Mouse (Mus musculus) ES-Bruce4 (cell line): Measurements from ENCODE around the gene Plekhg2.

Experiments
- CTCF ChIP-seq: IDR thresholded peaks from one replicate; pipeline ENCODE4 v1.8.1; 2011; ENCODE audit warnings: low read depth, low read length
- EP300 ChIP-seq: IDR thresholded peaks from 2 replicates; pipeline ENCODE4 v1.6.1; 2011; ENCODE audit warnings: low read depth, low read length; ENCODE audit not compliant: insufficient read depth
- POLR2A ChIP-seq: IDR thresholded peaks from one replicate; pipeline ENCODE4 v1.8.1; 2011; ENCODE audit warnings: low read length; ENCODE audit not compliant: insufficient read depth

DNA sequence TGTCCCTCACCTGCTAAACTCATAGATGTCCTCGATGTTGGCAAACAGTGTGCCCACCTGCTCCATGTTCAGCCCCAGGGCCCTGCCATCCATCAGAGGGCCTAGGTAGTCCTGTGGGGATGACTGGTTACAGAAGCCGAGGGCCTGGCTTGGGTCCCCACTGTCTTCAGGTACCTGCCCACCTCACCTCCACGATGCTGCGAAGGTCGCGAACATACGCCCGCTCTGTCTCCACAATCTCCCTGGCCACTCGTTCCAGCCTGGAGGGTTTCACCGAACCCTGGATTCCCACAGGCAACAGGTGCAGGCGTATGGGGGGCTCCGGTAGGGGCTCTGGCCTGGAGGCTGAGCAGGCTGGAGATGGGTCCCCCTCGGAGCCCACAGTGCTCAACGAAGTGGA is 2.3 kb downstream of the Plekhg2 start:
- TF ChIP-seq CTCF (no peak), POLR2A (no peak), EP300 (no peak)
